Mouse (Mus musculus) testis, adult 2 months (tissue): ENCODE measurements around the gene P3h3.

Source experiments
- CTCF ChIP-seq: fragments of 200-500 bp; IDR thresholded peaks from 2 replicates; pipeline ENCODE4 v1.5.1; 2012; ENCODE audit warnings: low read depth, mild to moderate bottlenecking, inconsistent platforms, low read length, moderate library complexity; ENCODE audit not compliant: control insufficient read depth, insufficient read depth, insufficient replicate concordance
- POLR2A ChIP-seq: fragments of 200-500 bp; IDR thresholded peaks from 2 replicates; pipeline ENCODE4 v1.6.1; 2012; ENCODE audit warnings: low read depth, mild to moderate bottlenecking, inconsistent platforms, low read length, moderate library complexity; ENCODE audit not compliant: control insufficient read depth

DNA sequence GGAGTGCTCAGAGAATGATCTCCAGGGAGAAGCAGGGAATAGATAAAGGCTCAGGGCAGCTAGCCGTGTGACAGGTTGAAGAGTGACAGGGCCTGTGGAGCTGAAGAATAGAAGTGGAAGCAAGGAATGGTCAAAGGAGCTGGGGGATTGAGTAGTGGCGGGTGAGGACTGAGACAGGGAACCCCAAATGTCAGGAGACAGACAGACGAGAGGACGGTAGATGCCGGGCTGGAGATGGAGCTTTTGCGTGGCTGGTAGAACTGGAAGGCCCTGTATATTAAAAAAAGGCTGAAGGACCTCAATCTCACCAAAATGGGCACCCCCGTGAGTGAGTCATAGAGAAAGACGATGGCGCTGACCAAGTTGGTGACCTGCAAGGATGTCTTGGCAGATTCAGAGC is 3.0 kb upstream of the P3h3 start:
- TF ChIP-seq POLR2A, result no peak
- no peak for TF ChIP-seq CTCF
